Mouse (Mus musculus) left cerebral cortex, adult 18-20 months (tissue): Measurements from ENCODE around the gene H2afz. TPM values are rescaled to one million over a fixed set of nuclear protein-coding genes. Genes with fewer than 3 reads are reported as not detected.
"Not testable (repeated sequence)": the region's sequence is repeated elsewhere in the genome, so short reads cannot be mapped to it uniquely, and the experiment has no call there.

Experiments used
- DNase-seq, 2 experiments: peaks; one replicate each; pipeline ENCODE4 v3.0.0; 2021 to 2022; ENCODE audit warnings: low spot score in 2 of 2, mixed read lengths in 1 of 2
- long read RNA-seq, 2 experiments: library from polyadenylated mRNA; stranded (forward); transcript quantifications; one replicate each; pipeline ENCODE4 v2.0.0; 2021
- total RNA-seq, 2 experiments: library from RNA; stranded (reverse); gene quantifications; 2 replicates each; pipeline ENCODE4 v1.2.3; 2021

H2afz gene
- total RNA-seq = 100 to 1,000 TPM; 196 to 220 TPM
- long read RNA-seq, experiment 1, transcript H2afz-201 (5 exons, 1,069 nt) = major isoform, 196 of 227 reads
- long read RNA-seq, experiment 1, partial matches to known transcripts = 24 of 227 reads
- long read RNA-seq, experiment 1, other reads (novel, unspliced or antisense) = 3 of 227 reads
- long read RNA-seq, experiment 2, transcript H2afz-201 (5 exons, 1,069 nt) = major isoform, 190 of 218 reads
- long read RNA-seq, experiment 2, partial matches to known transcripts = 26 of 218 reads
- long read RNA-seq, experiment 2, other reads (novel, unspliced or antisense) = 0 of 218 reads

- DNase-seq = peak; percentile 97 to 99
These were observed at the start of gene H2afz for GRCm38 (mm10) chr3:137864124-137864987. TSS of gene H2afz (plus strand) at chr3:137864487.

DNA sequence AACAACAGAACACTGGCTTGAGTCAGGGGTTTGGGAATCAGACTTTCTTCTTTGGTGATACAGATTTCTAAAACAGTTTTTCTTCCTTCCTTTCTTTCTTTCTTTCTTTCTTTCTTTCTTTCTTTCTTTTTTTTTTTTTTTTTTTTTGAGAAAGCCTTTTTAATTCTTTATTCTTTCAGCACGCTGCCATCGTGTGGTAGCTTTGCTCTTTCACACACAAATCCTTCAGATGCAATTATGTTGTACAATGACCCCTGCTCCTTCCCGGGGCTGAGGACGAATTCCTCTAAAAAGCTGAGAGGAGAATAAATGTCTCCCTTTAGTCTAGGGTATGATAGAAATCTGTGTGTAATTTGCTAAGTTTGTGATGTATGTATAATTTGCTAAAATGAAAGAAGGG, 45.6 kb upstream of the H2afz start:
- no peak for DNase-seq

- DNase-seq = no peak
These were observed 43.4 kb upstream of the H2afz start for GRCm38 (mm10) chr3:137820688-137821467.

- no peak for DNase-seq
These were observed 41.0 kb upstream of the H2afz start for GRCm38 (mm10) chr3:137823317-137823716.

- no peak for DNase-seq
These were observed 36.6 kb upstream of the H2afz start for GRCm38 (mm10) chr3:137827678-137828077.

DNA sequence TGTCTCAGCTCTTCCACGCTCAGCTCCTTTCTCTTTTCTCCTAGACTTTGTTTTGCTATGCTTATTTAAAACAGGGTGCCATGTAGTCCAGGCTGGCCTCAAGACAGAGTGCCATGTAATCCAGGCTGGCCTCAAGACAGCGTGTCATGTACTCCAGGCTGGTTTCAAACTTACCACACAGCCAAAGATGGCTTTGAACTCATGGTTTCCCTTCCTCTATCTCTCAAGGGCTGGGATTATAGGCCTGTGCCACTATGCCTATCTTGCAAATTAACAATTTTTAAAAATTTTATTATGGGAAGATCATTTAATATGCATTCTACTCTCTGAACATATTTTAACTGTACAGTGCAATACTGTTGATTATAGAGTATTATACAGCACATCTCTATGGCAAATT, 33.1 kb upstream of the H2afz start:
- no peak for DNase-seq

DNA sequence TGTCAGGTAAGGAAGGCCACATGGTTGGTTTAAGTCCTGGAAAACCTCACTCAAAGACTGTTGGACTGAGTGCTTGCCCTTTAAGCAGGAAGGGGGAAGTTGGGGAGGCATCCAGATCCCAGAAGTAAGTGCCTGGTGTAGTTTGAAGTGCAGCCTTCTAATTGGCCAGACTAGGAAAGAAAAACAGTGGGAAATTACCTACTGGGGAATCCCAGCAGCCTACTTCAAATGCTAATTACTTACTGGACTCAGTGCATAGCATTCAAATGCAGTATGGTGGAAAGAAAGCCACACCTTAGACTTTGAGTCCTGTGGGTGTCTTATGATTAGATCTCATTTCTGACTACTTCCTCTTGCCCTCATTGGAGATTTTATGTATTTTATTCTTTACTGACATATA, 31.2 kb upstream of the H2afz start:
- no peak for DNase-seq

- DNase-seq = no peak
These were observed 30.6 kb upstream of the H2afz start for GRCm38 (mm10) chr3:137833698-137834097.

DNA sequence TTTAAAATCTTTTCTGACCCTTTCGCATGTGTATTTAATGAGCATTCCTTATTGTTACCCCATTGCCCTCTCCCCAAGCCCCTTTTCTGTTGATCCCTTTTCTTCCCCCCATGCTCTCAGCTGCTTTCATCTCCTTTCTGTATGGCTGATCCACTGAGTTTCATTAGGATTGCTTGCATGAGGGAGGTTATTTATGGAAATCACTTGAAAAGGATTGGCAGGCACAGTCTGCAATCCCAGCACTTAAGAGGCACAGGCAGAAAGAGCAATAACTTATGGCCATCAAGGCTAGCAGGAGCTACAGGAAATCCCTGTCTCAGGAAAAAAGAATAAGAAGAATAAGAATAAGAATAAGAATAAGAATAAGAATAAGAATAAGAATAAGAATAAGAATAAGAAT, 27.7 kb upstream of the H2afz start:
- no peak for DNase-seq

GRCm38 (mm10) chr3:137838160-137838559, 26.1 kb upstream of the H2afz start:
- DNase-seq = no peak

DNA sequence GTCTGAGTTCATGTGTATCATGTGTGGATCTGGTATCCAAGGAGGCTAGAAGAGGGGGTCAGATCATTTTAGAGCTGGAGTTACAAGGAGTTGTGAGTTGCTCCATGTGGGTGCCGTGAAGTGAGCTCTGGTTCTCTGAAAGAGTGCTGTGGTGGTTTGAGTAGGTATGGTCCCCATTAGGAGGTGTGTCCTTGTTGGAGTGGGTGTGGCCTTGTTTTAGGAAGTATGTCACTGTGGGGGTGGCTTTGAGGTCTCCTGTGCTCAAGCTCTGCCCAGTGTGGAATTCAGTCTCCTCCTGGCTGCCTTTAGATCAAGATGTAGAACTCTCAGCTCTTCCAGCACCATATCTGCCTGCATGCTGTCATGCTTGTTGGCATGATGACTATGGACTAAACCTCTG, 21.3 kb upstream of the H2afz start:
- no peak for DNase-seq

DNA sequence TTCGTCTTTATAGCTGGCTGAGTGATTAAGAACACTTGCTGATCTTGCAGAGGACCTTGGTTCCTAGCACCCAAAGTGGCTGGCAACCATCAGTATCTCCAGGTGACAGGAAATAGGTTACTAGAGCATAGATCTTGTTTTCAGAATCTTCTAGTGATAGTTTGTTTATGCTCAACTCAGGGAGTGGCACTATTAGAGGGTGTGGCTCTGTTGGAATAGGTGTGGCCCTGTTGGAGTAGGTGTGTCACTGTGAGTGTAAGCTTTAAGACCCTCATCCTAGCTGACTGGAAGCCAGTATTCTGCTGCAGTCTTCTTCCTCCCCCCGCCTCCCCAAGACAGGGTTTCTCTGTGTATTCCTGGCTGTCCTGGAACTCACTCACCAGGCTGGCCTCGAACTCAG, 20.0 kb upstream of the H2afz start:
- DNase-seq = no peak

DNA sequence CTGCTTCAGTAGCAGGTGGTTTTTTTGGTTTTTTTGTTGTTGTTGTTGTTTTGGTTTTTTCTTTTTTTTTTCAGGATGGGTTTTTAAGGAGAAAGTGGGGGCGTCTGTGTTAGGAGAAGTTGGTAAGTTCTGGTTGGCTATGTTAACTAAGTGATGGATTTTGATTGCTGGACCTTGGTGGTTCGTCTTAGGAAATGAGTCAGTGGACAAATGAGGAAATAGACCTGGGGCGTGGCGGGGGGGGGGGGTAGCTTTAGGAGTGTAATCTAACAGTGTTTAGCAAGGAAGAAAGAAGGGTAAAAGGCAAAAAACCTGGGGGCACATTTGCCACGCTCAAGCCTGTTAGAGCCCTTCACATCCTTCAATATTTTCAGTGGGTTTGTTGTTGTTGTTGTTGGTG, 17.7 kb upstream of the H2afz start:
- DNase-seq = no peak

- no peak for DNase-seq
These were observed 15.9 kb upstream of the H2afz start for GRCm38 (mm10) chr3:137848354-137848753.

- DNase-seq = no peak
These were observed 14.6 kb upstream of the H2afz start for GRCm38 (mm10) chr3:137849697-137850096.

DNA sequence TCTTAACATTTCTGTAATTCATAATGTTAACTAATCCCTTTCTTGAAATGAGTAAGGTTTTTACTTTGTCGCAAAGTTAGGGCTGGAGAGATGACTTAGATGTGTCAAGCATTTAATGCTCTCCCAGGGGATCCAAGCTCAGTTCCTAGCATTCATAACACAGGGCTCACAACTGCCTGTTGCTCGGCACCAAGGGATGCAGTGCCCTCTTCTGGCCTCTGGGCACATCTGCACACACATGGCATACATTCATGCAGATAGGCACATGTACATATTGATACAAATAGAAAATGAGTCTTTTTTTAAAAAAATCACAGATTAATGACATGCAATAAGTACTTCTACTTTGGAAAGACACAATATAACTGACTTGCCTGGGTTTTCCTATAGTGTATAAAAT, 13.1 kb upstream of the H2afz start:
- no peak for DNase-seq

- not testable (repeated sequence) for DNase-seq
These were observed 11.3 kb upstream of the H2afz start for GRCm38 (mm10) chr3:137853011-137853410.

- no peak for DNase-seq
These were observed 9.0 kb upstream of the H2afz start for GRCm38 (mm10) chr3:137855328-137855727.

DNA sequence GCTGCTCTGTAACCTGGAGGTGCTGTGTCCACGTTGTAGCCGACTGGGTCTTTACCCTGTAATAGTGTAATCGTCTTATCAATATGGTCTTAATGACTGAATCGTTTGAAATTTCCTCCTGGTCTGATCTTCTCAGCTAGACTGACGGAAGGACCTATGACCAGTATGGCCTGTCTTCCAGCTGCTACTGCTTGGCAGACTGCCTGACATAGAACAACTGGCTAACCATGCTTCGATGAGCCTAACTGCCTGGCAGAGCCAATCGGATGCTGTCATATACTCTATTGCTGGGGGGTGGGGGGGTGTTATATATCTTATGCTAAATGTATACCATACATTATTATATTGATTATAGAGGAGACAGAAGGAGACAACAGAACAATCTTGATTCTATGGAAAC, 8.2 kb upstream of the H2afz start:
- DNase-seq = no peak

GRCm38 (mm10) chr3:137860394-137861170, 3.7 kb upstream of the H2afz start:
- no peak for DNase-seq

GRCm38 (mm10) chr3:137861436-137861835, 2.9 kb upstream of the H2afz start:
- DNase-seq = no peak
